Mouse (Mus musculus) kidney, adult 2 months (tissue): ENCODE measurements around the gene Yap1. TPM values are rescaled to one million over a fixed set of nuclear protein-coding genes. Genes with fewer than 3 reads are reported as not detected.

Experiments used
- DNase-seq: peaks from one replicate; pipeline ENCODE4 v3.0.0; 2021
- H3K27ac ChIP-seq: fragments of 200-500 bp; 2 replicates; pipeline ENCODE4 v1.5.1; 2012; ENCODE audit warnings: low read depth, low read length, control low read depth, inconsistent platforms; ENCODE audit not compliant: insufficient read depth
- H3K27me3 ChIP-seq: fragments of 200-500 bp; replicated peaks from 2 replicates; pipeline ENCODE4 v1.6.1; 2012; ENCODE audit warnings: mild to moderate bottlenecking, moderate library complexity, low read length, inconsistent platforms; ENCODE audit not compliant: control insufficient read depth, insufficient read depth
- H3K36me3 ChIP-seq: fragments of 200-500 bp; 2 replicates; pipeline ENCODE4 v1.6.1; 2012; ENCODE audit warnings: mild to moderate bottlenecking, moderate library complexity, low read length, inconsistent platforms; ENCODE audit not compliant: control insufficient read depth, insufficient read depth
- H3K4me1 ChIP-seq: fragments of 200-500 bp; 2 replicates; pipeline ENCODE4 v1.6.1; 2011; ENCODE audit warnings: low read length; ENCODE audit not compliant: control insufficient read depth, insufficient read depth
- H3K4me3 ChIP-seq: fragments of 200-500 bp; 2 replicates; pipeline ENCODE4 v1.5.1; 2011; ENCODE audit warnings: mild to moderate bottlenecking, low read depth, low read length, control low read depth; ENCODE audit not compliant: insufficient read depth
- CTCF ChIP-seq: fragments of 200-500 bp; conservative IDR thresholded peaks from 2 replicates; pipeline ENCODE4 v1.5.1; 2011; ENCODE audit warnings: low read depth, mild to moderate bottlenecking, control low read depth, low read length, moderate library complexity, mixed read lengths; ENCODE audit not compliant: insufficient read depth, insufficient read length
- POLR2A ChIP-seq: fragments of 200-500 bp; IDR thresholded peaks from one replicate; pipeline ENCODE4 v1.6.1; 2011; ENCODE audit warnings: low read depth, low read length, control low read depth
- WGBS: fragments of 180-500 bp; shearing (Covaris S2); methylation state at CpG from one replicate; pipeline ENCODE4 v1.1.7; 2018; 5-methylcytosine and 5-hydroxymethylcytosine counted together
- polyA plus RNA-seq: library from polyadenylated mRNA; depleted of rRNA; stranded (reverse); fragments of >200 nt; gene quantifications from 2 replicates; pipeline ENCODE4 v1.2.3, GENCODE M21; 2012

The Yap1 gene
- polyA plus RNA-seq, 1 experiment: 39.0 TPM

DNA sequence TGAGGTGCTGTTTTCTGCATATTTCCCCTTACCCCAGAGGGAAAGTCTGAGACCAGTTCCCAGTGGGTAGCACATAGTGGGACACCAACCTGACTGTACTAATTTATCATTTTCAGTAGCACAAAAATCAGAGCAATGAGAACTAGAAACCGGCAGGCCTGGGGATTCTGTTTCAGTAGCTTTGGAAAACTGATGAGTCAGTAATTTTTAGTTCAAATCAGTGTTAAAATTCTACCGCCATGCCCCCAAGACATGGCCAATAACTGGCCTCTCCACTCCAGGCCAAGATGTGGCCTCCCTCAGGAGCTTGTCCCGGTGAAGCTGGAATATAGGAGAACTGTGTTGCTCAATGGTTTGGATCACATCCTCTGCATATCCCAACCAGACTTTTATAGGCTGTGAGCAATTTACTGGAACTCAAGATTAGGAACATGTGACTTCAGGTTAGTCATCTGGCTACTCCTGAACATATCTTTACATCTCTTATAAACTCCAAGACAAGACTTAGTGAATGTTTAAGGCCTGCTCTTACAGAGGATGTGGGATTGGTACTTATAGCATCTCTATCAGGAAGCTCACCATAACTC is 76.1 kb downstream of the Yap1 start:
- Histone ChIP-seq H3K27me3 (no peaks in the 10 kb centered on the region), H3K27ac (no peak overlapping the region), H3K4me3 (no peak overlapping the region), H3K4me1 (no peaks in the 10 kb centered on the region), H3K36me3 (peaks cover 4% of the 10 kb centered on the region)
- TF ChIP-seq CTCF: no peak
- TF ChIP-seq POLR2A: no peak
- no peak for DNase-seq
- WGBS: 73% methylated on average over 3 of the region's 3 CpGs

DNA sequence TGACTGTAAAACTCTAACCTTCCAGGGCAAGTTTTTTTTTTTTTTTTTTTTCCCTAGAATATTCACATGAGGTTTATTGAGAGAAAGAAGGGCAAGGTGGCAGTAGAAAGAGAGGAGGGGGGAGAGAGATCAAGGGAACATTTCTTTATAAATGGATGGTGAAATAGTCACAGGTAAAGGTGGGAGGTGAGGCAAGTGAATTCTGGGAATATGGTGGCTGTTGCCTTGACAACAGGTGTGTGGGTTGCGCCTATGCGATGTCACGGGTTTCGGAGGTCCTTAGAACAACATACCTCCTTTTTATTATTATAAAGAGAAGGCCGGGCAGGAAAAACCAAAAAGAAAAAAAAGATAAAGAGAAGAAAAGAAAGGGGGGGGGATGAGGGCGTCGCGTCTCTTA is 89.5 kb downstream of the Yap1 start:
- no peaks in the 10 kb centered on the region for H3K36me3 ChIP-seq
- H3K27me3 ChIP-seq: no peaks in the 10 kb centered on the region
- no peaks in the 10 kb centered on the region for H3K4me1 ChIP-seq
- H3K27ac ChIP-seq: no peak overlapping the region
- DNase-seq: no peak
- TF ChIP-seq POLR2A (no peak), CTCF (no peak)
- WGBS: 57% methylated on average over 8 of the region's 8 CpGs
- no peak overlapping the region for H3K4me3 ChIP-seq

GRCm38 (mm10) chr9:7914487-7914886 is 89.9 kb downstream of the Yap1 start:
- Histone ChIP-seq H3K4me3 (no peak overlapping the region), H3K36me3 (no peaks in the 10 kb centered on the region), H3K4me1 (no peaks in the 10 kb centered on the region), H3K27me3 (no peaks in the 10 kb centered on the region), H3K27ac (no peak overlapping the region)
- WGBS: 3% methylated on average over 11 of the region's 11 CpGs
- peak; percentile 81 for DNase-seq
- TF ChIP-seq POLR2A (no peak), CTCF (peak; percentile 30; the same call in 1 of the 2 replicates)

DNA sequence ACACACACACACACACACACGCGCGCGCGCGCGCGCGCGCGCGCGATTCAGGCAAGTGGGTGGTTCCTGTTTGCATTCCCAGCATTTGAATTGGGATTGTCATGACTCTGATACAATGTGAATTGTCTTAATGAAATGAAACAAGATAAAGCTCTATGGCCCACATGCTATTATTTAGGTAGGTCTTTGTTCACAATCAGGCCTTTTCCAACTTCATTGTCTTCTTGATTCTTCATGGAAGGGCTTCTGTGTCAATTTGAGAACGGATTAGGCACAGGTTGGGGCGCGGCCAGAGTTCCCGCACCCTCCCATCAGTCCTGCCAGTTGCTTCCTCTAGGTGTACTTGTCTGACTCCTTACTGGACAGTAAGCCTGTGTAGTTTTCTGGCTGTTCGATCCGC is 90.4 kb downstream of the Yap1 start:
- TF ChIP-seq CTCF: no peak
- TF ChIP-seq POLR2A: no peak
- 65% methylated on average over 19 of the region's 19 CpGs for WGBS
- Histone ChIP-seq H3K4me1 (no peaks in the 10 kb centered on the region), H3K36me3 (no peaks in the 10 kb centered on the region), H3K4me3 (no peak overlapping the region), H3K27ac (no peak overlapping the region), H3K27me3 (no peaks in the 10 kb centered on the region)
- no peak for DNase-seq

GRCm38 (mm10) chr9:7907351-7907985 is 96.9 kb downstream of the Yap1 start:
- Histone ChIP-seq H3K4me1 (no peaks in the 10 kb centered on the region), H3K4me3 (no peak overlapping the region), H3K27me3 (no peaks in the 10 kb centered on the region), H3K36me3 (no peaks in the 10 kb centered on the region), H3K27ac (no peak overlapping the region)
- no peak for TF ChIP-seq POLR2A
- TF ChIP-seq CTCF: no peak
- DNase-seq: no peak
- WGBS: 91% methylated on average over 2 of the region's 2 CpGs

DNA sequence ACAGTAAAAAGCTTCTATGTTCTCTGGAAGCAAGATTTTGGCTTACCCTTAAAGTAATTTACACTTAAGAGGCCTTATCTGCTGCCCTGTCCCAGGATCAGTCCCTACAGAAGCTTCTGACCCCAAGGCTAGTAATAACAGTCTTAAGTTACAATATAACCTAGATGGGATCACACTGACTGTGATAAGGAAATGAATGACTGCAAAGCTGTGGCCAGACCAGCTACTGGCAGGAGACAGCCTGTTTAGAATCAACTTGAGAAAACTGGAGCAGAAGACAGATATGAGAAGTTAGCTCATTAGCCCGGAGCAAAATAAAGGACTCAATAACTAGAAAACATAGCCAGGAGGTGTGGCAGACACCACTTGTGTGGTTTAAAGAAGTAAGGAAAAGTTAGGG is 97.8 kb downstream of the Yap1 start:
- no peak overlapping the region for H3K27ac ChIP-seq
- TF ChIP-seq CTCF: no peak
- no peak for TF ChIP-seq POLR2A
- peak; percentile 45 for DNase-seq
- H3K4me1 ChIP-seq: no peaks in the 10 kb centered on the region
- no peaks in the 10 kb centered on the region for H3K27me3 ChIP-seq
- H3K36me3 ChIP-seq: no peaks in the 10 kb centered on the region
- H3K4me3 ChIP-seq: no peak overlapping the region
- 61% methylated on average over 1 of the region's 1 CpGs for WGBS

DNA sequence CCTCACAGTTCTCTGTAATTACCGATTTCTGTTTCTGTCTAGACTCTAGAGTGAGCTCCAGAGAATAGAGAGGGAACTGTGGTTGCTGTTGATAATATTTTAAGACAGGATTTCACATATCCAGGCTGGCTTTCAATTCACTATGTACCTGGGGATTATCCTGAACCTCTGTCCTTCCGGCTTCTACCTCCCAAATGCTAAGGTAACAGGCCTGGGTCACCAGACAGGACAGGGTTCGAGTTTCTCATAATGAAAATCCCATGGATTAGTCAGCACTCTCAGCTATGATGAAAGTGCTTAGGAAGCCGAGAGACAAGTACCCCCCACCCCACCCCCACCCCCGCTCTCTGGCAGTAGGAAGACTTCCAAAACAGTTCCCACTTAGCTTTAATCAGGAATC is 100.6 kb downstream of the Yap1 start:
- no peak for DNase-seq
- no peak overlapping the region for H3K27ac ChIP-seq
- no peak overlapping the region for H3K4me3 ChIP-seq
- TF ChIP-seq POLR2A: no peak
- TF ChIP-seq CTCF: no peak
- WGBS: 75% methylated on average over 5 of the region's 5 CpGs
- no peaks in the 10 kb centered on the region for H3K27me3 ChIP-seq
- H3K4me1 ChIP-seq: no peaks in the 10 kb centered on the region
- H3K36me3 ChIP-seq: no peaks in the 10 kb centered on the region
